Mouse (Mus musculus): ENCODE results near the gene Rps5. TPM values are rescaled to one million over a fixed set of nuclear protein-coding genes. Genes with fewer than 3 reads are reported as not detected.
A peak's percentile ranks its signal among the peaks of the same experiment; 100 is the strongest.

Gene Rps5
- polyA plus RNA-seq, 1 experiment from 2014 or later = 866 TPM

GRCm38 (mm10) chr7:12966104-12966845, 44.2 kb downstream of the Rps5 start:
- Histone ChIP-seq H3K4me1 (ENCODE audit: control insufficient read depth, insufficient read depth, low read length) (peaks cover 15% of the 10 kb centered on the region), H3K36me3 (ENCODE audit: control insufficient read depth, insufficient read depth, low read length) (peaks cover 14% of the 10 kb centered on the region; the same call in 1 of the 2 replicates), H3K27me3 (ENCODE audit: control insufficient read depth, insufficient read depth, low read length) (no peaks in the 10 kb centered on the region), H3K9ac (ENCODE audit: low read length) (peak overlapping the region; percentile 92), H3K9me3 (ENCODE audit: control insufficient read depth, low read length) (no peaks in the 10 kb centered on the region), H3K4me2 (peak overlapping the region; percentile 97), H3K4me3 (ENCODE audit: low read depth, low read length) (peak overlapping the region; percentile 84), H3K27ac (ENCODE audit: low read depth, low read length) (peak overlapping the region; percentile 67)
- ATAC-seq (ENCODE audit: low FRiP score) (peak; percentile 68), DNase-seq (ENCODE audit: low spot score, missing footprints) (no peak)
- under 1% methylated on average over 25 of the region's 29 CpGs for WGBS

GRCm38 (mm10) chr7:12970906-12971305, 48.8 kb downstream of the Rps5 start:
- Histone ChIP-seq H3K4me3 (ENCODE audit: low read depth, low read length) (no peak overlapping the region), H3K27ac (ENCODE audit: low read depth, low read length) (no peak overlapping the region), H3K36me3 (ENCODE audit: control insufficient read depth, insufficient read depth, low read length) (peaks cover 16% of the 10 kb centered on the region; the same call in 1 of the 2 replicates), H3K9ac (ENCODE audit: low read length) (no peak overlapping the region), H3K27me3 (ENCODE audit: control insufficient read depth, insufficient read depth, low read length) (no peaks in the 10 kb centered on the region), H3K9me3 (ENCODE audit: control insufficient read depth, low read length) (no peaks in the 10 kb centered on the region), H3K4me2 (no peak overlapping the region), H3K4me1 (ENCODE audit: control insufficient read depth, insufficient read depth, low read length) (peaks cover 8% of the 10 kb centered on the region)
- no peak for DNase-seq (ENCODE audit: low spot score, missing footprints)
- no peak for ATAC-seq (ENCODE audit: low FRiP score)
- WGBS = 95% methylated on average over 25 of the region's 25 CpGs

Other genes starting within 250 kb of the Rps5 start
- not detected in 2 replicates for gene Vmn2r55, start 237.3 kb upstream of the Rps5 start, polyA plus RNA-seq (2014; fragmentation: Nextera tagmentation; extraction: Ambion mirVana)
- gene Vmn2r56, start 187.3 kb upstream of the Rps5 start, polyA plus RNA-seq (2014; fragmentation: Nextera tagmentation; extraction: Ambion mirVana) = not detected in 2 replicates
- gene Zscan18, start 118.7 kb upstream of the Rps5 start, polyA plus RNA-seq (2014; fragmentation: Nextera tagmentation; extraction: Ambion mirVana) = 11.7 and 12.8 TPM in 2 replicates
- gene Zfp329, start 103.4 kb upstream of the Rps5 start, polyA plus RNA-seq (2014; fragmentation: Nextera tagmentation; extraction: Ambion mirVana) = 19.5 and 19.8 TPM in 2 replicates
- 28.9 and 32.3 TPM in 2 replicates for gene Zfp110, start 87.5 kb upstream of the Rps5 start, polyA plus RNA-seq (2014; fragmentation: Nextera tagmentation; extraction: Ambion mirVana)
- gene Zfp128, start 41.1 kb upstream of the Rps5 start, polyA plus RNA-seq (2014; fragmentation: Nextera tagmentation; extraction: Ambion mirVana) = 5.3 and 6.3 TPM in 2 replicates
- gene Zscan22, start 24.5 kb upstream of the Rps5 start, polyA plus RNA-seq (2014; fragmentation: Nextera tagmentation; extraction: Ambion mirVana) = 19.6 and 21.7 TPM in 2 replicates
- 0.55 and 0.59 TPM in 2 replicates for gene Rnf225, start 5.1 kb downstream of the Rps5 start, polyA plus RNA-seq (2014; fragmentation: Nextera tagmentation; extraction: Ambion mirVana)
- 7.8 TPM in 2 replicates for gene Zfp324, start 43.5 kb downstream of the Rps5 start, polyA plus RNA-seq (2014; fragmentation: Nextera tagmentation; extraction: Ambion mirVana)
- gene Zfp446, start 55.6 kb downstream of the Rps5 start, polyA plus RNA-seq (2014; fragmentation: Nextera tagmentation; extraction: Ambion mirVana) = 9.6 and 9.8 TPM in 2 replicates
- gene Slc27a5, start 75.9 kb downstream of the Rps5 start, polyA plus RNA-seq (2014; fragmentation: Nextera tagmentation; extraction: Ambion mirVana) = not detected in 2 replicates
- gene Trim28, start 76.8 kb downstream of the Rps5 start, polyA plus RNA-seq (2014; fragmentation: Nextera tagmentation; extraction: Ambion mirVana) = 399 and 443 TPM in 2 replicates
- gene Zbtb45, start 87.7 kb downstream of the Rps5 start, polyA plus RNA-seq (2014; fragmentation: Nextera tagmentation; extraction: Ambion mirVana) = 25.7 and 32.8 TPM in 2 replicates
- gene Chmp2a, start 112.5 kb downstream of the Rps5 start, polyA plus RNA-seq (2014; fragmentation: Nextera tagmentation; extraction: Ambion mirVana) = 133 and 140 TPM in 2 replicates
- 152 and 166 TPM in 2 replicates for gene Ube2m, start 116.0 kb downstream of the Rps5 start, polyA plus RNA-seq (2014; fragmentation: Nextera tagmentation; extraction: Ambion mirVana)
- 1.3 and 2.7 TPM in 2 replicates for gene Mzf1, start 132.5 kb downstream of the Rps5 start, polyA plus RNA-seq (2014; fragmentation: Nextera tagmentation; extraction: Ambion mirVana)
- not detected in 2 replicates for gene Vmn1r85, start 172.9 kb downstream of the Rps5 start, polyA plus RNA-seq (2014; fragmentation: Nextera tagmentation; extraction: Ambion mirVana)
- gene Vmn1r86, start 197.6 kb downstream of the Rps5 start, polyA plus RNA-seq (2014; fragmentation: Nextera tagmentation; extraction: Ambion mirVana) = not detected in 2 replicates
- not detected in 2 replicates for gene Vmn1r87, start 217.9 kb downstream of the Rps5 start, polyA plus RNA-seq (2014; fragmentation: Nextera tagmentation; extraction: Ambion mirVana)
- gene Vmn1r88, start 237.3 kb downstream of the Rps5 start, polyA plus RNA-seq (2014; fragmentation: Nextera tagmentation; extraction: Ambion mirVana) = not detected in 2 replicates

Measured in midbrain, embryonic 11.5 days (tissue).